Mouse (Mus musculus) embryonic facial prominence, embryonic 14.5 days (tissue): ENCODE measurements around the gene Vamp2. TPM values are rescaled to one million over a fixed set of nuclear protein-coding genes. Genes with fewer than 3 reads are reported as not detected.

Experiments used
- ATAC-seq: fragments of 200-750 bp; cut with Nextera tagmentation; 2 replicates; pipeline ENCODE4 v1.8.0; 2017; ENCODE audit warnings: low read depth, moderate number of reproducible peaks, moderate TSS enrichment
- DNase-seq: peaks from one replicate; pipeline ENCODE4 v3.0.0-alpha.2; 2015; ENCODE audit warnings: low spot score
- H3K27ac ChIP-seq: fragments of 300-500 bp; sonication (generic); replicated peaks from 2 replicates; pipeline ENCODE4 v1.5.1; 2014; ENCODE audit warnings: low read depth, mild to moderate bottlenecking, low read length, moderate library complexity
- H3K27me3 ChIP-seq: fragments of 300-500 bp; sonication (generic); replicated peaks from 2 replicates; pipeline ENCODE4 v1.6.1; 2014; ENCODE audit warnings: low read length; ENCODE audit not compliant: control insufficient read depth, insufficient read depth
- H3K36me3 ChIP-seq: fragments of 300-500 bp; sonication (generic); 2 replicates; pipeline ENCODE4 v1.6.1; 2014; ENCODE audit warnings: low read length, mixed read lengths; ENCODE audit not compliant: control insufficient read depth, insufficient read depth
- H3K4me1 ChIP-seq: fragments of 300-500 bp; sonication (generic); 2 replicates; pipeline ENCODE4 v1.6.1; 2014; ENCODE audit warnings: antibody characterized with exemption, low read length; ENCODE audit not compliant: control insufficient read depth, insufficient read depth
- H3K4me2 ChIP-seq: fragments of 300-500 bp; sonication (generic); 2 replicates; pipeline ENCODE4 v1.6.1; 2014; ENCODE audit warnings: low read depth, mild to moderate bottlenecking, low read length, moderate library complexity, mixed read lengths
- H3K4me3 ChIP-seq: fragments of 300-500 bp; sonication (generic); 2 replicates; pipeline ENCODE4 v1.5.1; 2014; ENCODE audit warnings: low read depth, mild to moderate bottlenecking, low read length
- H3K9ac ChIP-seq: fragments of 300-500 bp; sonication (generic); 2 replicates; pipeline ENCODE4 v1.6.1; 2014; ENCODE audit warnings: low read depth, mild to moderate bottlenecking, low read length, moderate library complexity, mixed read lengths
- H3K9me3 ChIP-seq: fragments of 300-500 bp; sonication (generic); 2 replicates; pipeline ENCODE4 v1.6.1; 2016; ENCODE audit warnings: low read length; ENCODE audit not compliant: control insufficient read depth
- WGBS: fragments of 180-500 bp; shearing (Covaris S2); extraction: QIAGEN DNeasy Blood & Tissue Kit; methylation state at CpG from one replicate; pipeline ENCODE4 v1.1.7; 2014; 5-methylcytosine and 5-hydroxymethylcytosine counted together
- polyA plus RNA-seq: library from polyadenylated mRNA; unstranded; fragments of >200 nt; fragmentation: Nextera tagmentation; extraction: Ambion mirVana; gene quantifications from 2 replicates; pipeline ENCODE4 v1.2.1, GENCODE M21; 2014

The Vamp2 gene
- polyA plus RNA-seq, 1 experiment from 2014 or later, result 97.0 TPM

DNA sequence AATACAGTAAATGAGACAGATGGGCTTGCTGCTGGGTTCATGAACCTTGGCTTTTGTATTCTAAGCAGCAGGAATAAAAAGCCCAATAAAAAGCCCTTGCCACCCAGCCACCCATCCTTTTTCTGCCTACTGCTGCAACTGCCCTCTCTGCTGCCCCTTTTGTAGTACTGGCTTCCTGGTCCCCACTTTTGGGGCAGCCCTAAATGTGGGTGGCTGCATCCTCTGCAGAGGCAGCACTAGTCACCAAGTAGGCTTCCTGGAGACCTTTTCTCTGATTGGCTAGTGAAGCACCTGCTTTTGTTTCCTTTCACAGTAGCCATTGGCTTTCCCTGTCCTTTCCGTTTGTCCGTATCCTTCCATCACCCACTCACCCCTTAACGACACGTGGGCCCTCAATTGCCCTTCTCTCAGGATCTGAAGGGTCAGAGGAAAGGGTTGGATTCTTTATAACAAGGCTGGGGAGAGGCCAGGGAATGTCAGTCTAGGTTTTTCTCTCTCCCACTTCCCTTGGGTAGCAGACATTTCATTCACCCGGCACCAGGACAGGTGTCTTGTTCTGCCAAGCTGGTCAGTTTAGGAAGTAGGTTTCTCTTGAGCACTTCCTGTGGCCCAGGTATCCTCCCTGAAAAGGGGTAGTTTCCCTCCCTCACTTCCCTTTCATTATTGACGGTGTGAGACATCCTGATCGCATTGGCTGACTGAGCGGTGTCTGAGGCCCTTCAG, 9.9 kb downstream of the Vamp2 start:
- Histone ChIP-seq H3K9me3 (no peaks in the 10 kb centered on the region), H3K27me3 (no peaks in the 10 kb centered on the region), H3K4me2 (peak overlapping the region; percentile 93), H3K4me1 (peaks cover 32% of the 10 kb centered on the region), H3K36me3 (peaks cover 28% of the 10 kb centered on the region), H3K4me3 (peak overlapping the region; percentile 58), H3K27ac (peak overlapping the region; percentile 98), H3K9ac (peak overlapping the region; percentile 77)
- no peak for DNase-seq
- ATAC-seq, result no peak
- 21% methylated on average over 8 of the region's 8 CpGs for WGBS

DNA sequence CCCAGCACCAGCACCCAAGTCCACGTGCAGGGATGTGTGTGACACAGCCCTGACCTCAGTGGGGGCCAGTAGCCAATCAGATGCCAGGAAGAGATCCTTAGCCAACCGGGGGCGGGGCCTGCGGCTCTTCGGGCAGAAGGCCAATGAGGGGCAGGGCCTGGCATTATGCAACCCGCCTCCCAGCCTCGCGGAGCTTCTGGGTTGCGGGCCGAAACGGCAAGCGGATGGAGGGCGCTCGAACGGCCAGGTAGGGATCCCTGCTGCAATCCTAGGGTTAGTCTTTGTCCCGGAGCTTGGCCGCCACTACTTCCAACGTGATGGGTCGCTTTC, 10.4 kb downstream of the Vamp2 start:
- Histone ChIP-seq H3K4me3 (peak overlapping the region; percentile 58), H3K9me3 (no peaks in the 10 kb centered on the region), H3K4me2 (peak overlapping the region; percentile 93), H3K27me3 (no peaks in the 10 kb centered on the region), H3K9ac (peak overlapping the region; percentile 77), H3K4me1 (peaks cover 32% of the 10 kb centered on the region), H3K27ac (peak overlapping the region; percentile 98), H3K36me3 (peaks cover 33% of the 10 kb centered on the region)
- WGBS, result 1% methylated on average over 10 of the region's 19 CpGs
- no peak for ATAC-seq
- peak; percentile 95 for DNase-seq

DNA sequence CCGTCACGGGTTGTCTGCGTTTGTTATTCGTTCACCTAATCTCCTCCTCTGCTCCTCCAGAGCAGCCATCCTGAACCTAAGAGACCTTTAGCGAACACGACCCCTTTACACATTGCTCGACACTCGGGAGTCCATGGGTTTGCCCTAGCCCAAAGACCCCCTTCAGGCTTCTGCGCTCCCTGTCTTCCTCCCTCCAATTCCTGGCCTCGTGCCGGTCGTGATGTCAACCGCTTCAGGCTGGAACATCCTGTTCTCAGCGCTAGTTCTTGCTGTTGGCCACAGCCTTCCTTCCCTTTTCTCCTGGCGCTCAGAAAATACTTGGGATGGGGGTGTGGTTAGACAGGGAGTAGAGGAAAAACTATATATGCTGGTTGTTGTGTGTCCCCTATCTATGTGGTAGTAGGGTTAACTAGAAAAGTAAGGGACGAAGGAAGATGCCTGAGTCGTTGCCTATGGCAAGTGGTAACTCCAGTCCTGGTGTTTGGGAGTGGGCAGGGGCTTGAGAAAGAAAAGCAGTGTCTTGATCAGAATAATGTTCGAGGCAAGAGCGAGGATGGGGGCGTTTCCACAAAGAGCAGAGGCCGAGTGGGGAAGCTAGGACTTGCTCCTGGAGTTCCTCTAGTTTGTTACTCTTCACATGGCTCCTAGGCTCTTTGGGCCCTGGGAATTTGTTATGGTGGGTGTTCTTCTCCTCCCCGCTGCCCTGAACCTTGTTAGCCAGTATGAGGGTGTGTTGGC, 11.1 kb downstream of the Vamp2 start:
- WGBS, result 1% methylated on average over 22 of the region's 22 CpGs
- Histone ChIP-seq H3K27ac (peak overlapping the region; percentile 98), H3K27me3 (no peaks in the 10 kb centered on the region), H3K9ac (peak overlapping the region; percentile 77), H3K4me2 (peak overlapping the region; percentile 93), H3K4me1 (peaks cover 30% of the 10 kb centered on the region), H3K36me3 (peaks cover 39% of the 10 kb centered on the region), H3K9me3 (no peaks in the 10 kb centered on the region), H3K4me3 (peak overlapping the region; percentile 58)
- DNase-seq, result peak; percentile 75
- ATAC-seq, result no peak

DNA sequence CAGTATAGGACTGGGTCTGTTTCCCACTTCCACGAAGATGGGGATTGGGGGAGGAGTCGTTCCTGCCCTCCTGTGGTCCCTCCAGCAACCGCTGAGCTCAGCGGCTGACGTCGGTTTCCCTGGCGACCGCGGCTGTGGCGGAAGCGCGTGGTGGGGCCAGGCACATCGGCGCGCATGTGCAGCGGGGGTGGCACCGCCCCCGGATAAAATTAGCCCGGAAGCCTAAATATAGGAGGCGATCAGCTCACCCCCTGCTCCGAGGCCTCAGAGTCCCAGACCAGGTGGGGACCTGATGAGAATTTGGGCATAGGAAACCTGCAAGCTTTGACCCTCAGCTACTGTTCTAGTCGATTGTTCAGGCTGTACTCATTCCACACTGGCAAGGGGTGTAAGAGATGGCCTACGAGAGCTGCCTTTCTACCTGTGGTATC, 11.6 kb downstream of the Vamp2 start:
- peaks cover 45% of the 10 kb centered on the region for H3K36me3 ChIP-seq
- no peaks in the 10 kb centered on the region for H3K9me3 ChIP-seq
- peak; percentile 23 for ATAC-seq
- H3K4me1 ChIP-seq, result peaks cover 29% of the 10 kb centered on the region
- DNase-seq, result peak; percentile 94
- peak overlapping the region; percentile 58 for H3K4me3 ChIP-seq
- peak overlapping the region; percentile 93 for H3K4me2 ChIP-seq
- peak overlapping the region; percentile 98 for H3K27ac ChIP-seq
- no peaks in the 10 kb centered on the region for H3K27me3 ChIP-seq
- H3K9ac ChIP-seq, result peak overlapping the region; percentile 77
- WGBS, result 2% methylated on average over 22 of the region's 23 CpGs

DNA sequence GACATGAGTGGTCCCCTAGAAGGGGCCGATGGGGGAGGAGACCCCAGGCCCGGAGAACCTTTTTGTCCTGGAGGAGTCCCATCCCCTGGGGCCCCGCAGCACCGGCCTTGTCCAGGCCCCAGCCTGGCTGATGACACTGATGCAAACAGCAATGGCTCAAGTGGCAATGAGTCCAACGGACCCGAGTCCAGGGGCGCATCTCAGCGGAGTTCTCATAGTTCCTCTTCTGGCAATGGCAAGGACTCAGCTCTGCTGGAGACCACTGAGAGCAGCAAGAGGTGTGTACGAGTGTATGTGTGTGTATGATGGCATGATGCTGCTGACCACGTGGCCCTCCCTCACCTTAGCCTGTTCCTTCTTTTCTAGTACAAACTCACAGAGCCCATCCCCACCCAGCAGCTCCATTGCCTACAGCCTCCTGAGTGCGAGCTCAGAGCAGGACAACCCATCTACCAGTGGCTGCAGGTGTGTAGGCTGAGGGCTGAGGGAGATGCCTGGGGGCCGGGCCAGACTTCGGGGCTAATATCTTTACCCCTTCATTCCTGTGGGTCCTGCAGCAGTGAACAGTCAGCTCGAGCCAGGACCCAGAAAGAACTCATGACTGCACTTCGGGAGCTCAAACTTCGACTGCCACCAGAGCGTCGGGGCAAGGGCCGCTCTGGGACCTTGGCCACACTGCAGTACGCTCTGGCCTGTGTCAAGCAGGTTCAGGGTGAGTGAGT, 12.5 kb downstream of the Vamp2 start:
- Histone ChIP-seq H3K27me3 (no peaks in the 10 kb centered on the region), H3K27ac (peak overlapping the region; percentile 98; the same call in 1 of the 2 replicates), H3K4me2 (peak overlapping the region; percentile 93), H3K36me3 (peaks cover 54% of the 10 kb centered on the region), H3K4me1 (peaks cover 26% of the 10 kb centered on the region), H3K9me3 (no peaks in the 10 kb centered on the region), H3K9ac (peak overlapping the region; percentile 77), H3K4me3 (peak overlapping the region; percentile 58; the same call in 1 of the 2 replicates)
- WGBS, result 90% methylated on average over 20 of the region's 20 CpGs
- ATAC-seq (no peak), DNase-seq (no peak)

DNA sequence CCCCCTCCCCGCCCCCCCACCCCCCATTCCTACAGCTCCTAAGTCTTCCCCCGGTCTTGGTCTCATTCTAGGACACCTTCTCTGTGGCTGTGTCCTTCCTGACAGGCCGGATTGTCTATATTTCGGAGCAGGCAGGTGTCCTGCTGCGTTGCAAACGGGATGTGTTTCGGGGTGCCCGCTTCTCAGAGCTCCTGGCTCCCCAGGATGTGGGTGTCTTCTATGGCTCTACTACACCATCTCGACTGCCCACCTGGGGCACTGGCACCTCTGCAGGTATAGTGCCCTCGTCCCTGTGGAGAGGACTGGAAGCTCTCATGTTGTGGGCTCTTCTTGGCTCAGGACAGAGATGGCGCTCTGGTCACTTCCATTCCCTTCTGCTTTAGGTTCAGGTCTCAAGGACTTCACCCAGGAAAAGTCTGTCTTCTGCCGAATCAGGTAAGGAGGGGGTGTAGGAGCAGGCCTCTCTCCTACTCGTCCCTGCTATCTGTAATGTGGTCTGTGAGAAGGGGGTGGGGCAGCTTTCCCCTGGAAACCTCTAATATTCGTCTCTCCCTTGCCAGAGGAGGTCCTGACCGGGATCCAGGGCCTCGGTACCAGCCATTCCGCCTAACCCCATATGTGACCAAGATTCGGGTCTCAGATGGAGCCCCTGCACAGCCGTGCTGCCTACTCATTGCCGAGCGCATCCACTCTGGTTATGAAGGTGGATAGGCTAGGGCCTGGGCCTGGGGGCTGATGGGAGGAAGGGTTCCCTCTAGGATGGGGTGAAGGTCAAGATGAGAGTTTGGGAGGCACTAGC, 13.5 kb downstream of the Vamp2 start:
- no peak overlapping the region for H3K4me3 ChIP-seq
- DNase-seq (no peak), ATAC-seq (no peak)
- H3K9me3 ChIP-seq, result no peaks in the 10 kb centered on the region
- no peak overlapping the region for H3K4me2 ChIP-seq
- no peak overlapping the region for H3K9ac ChIP-seq
- H3K27me3 ChIP-seq, result no peaks in the 10 kb centered on the region
- no peak overlapping the region for H3K27ac ChIP-seq
- H3K36me3 ChIP-seq, result peaks cover 64% of the 10 kb centered on the region
- peaks cover 19% of the 10 kb centered on the region for H3K4me1 ChIP-seq
- WGBS, result 92% methylated on average over 19 of the region's 21 CpGs

DNA sequence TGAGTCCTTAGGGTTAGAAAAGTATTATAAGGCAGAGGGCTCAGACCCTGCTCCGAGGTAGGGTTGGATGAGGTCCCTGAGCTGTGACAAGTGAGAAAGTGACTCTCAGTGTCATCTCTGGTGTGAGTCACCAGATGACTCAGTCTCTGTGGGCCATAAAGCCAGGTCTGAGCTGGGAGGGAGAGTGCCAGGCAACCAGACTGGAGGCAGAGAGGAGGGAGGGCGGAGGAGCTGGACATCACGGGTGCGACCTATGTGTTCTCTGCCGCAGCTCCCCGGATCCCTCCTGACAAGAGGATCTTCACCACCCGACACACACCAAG, 14.1 kb downstream of the Vamp2 start:
- no peaks in the 10 kb centered on the region for H3K27me3 ChIP-seq
- H3K36me3 ChIP-seq, result peaks cover 70% of the 10 kb centered on the region
- H3K9me3 ChIP-seq, result no peaks in the 10 kb centered on the region
- no peak overlapping the region for H3K4me3 ChIP-seq
- no peak overlapping the region for H3K4me2 ChIP-seq
- WGBS, result 94% methylated on average over 7 of the region's 7 CpGs
- DNase-seq (no peak), ATAC-seq (no peak)
- H3K9ac ChIP-seq, result no peak overlapping the region
- H3K4me1 ChIP-seq, result peaks cover 16% of the 10 kb centered on the region
- no peak overlapping the region for H3K27ac ChIP-seq

DNA sequence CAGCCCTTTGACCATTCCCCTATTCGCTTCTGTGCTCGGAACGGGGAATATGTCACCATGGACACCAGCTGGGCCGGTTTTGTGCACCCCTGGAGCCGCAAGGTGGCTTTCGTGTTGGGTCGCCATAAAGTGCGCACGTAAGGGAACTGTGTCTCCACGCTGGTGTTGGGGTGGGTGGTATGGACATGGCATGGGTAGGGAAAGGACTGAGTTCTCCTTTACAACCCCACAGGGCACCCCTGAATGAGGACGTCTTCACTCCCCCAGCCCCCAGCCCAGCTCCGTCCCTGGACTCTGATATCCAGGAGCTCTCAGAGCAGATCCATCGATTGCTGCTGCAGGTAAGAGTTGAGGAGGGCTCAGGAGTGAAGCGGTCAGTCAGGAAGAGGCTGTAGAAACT, 14.8 kb downstream of the Vamp2 start:
- H3K4me3 ChIP-seq, result no peak overlapping the region
- DNase-seq (no peak), ATAC-seq (no peak)
- H3K4me1 ChIP-seq, result peaks cover 9% of the 10 kb centered on the region
- no peak overlapping the region for H3K4me2 ChIP-seq
- 95% methylated on average over 14 of the region's 14 CpGs for WGBS
- no peak overlapping the region for H3K27ac ChIP-seq
- no peaks in the 10 kb centered on the region for H3K27me3 ChIP-seq
- H3K9me3 ChIP-seq, result no peaks in the 10 kb centered on the region
- H3K9ac ChIP-seq, result no peak overlapping the region
- peaks cover 77% of the 10 kb centered on the region for H3K36me3 ChIP-seq
